9 mouse cellular contexts compared by ENCODE assay signal in genomic region chr2:84841905-84842304, GRCm38 (mm10). TPM values are rescaled to one million over a fixed set of nuclear protein-coding genes. Genes with fewer than 3 reads are reported as not detected.
DNase-seq lines count a peak whose midpoint lies in the region; ATAC-seq and TF ChIP-seq lines count a peak whose summit lies in the region.
"Had no signal": no experiment of that assay in that cellular context is flagged by ENCODE, and none has a peak within 500 bp of the region (broad histone marks: within the 10 kb centered on the region; RNA-seq: fewer than 3 reads in every experiment).

No protein-coding gene starts in this region.

- peaks cover 20% of the 10 kb centered on the region for H3K36me3 ChIP-seq in heart, embryonic 13.5 days
- peaks cover 34% of the 10 kb centered on the region for H3K36me3 ChIP-seq in liver, postnatal 0 days (replicated peaks; ENCODE audit: insufficient read depth, low read length)

- peak overlapping the region; percentile 79 for H3K4me2 ChIP-seq in heart, embryonic 13.5 days
- H3K4me2 ChIP-seq in liver, postnatal 0 days (ENCODE audit: low read depth, low read length): peak overlapping the region; percentile 89

- H3K9ac ChIP-seq in heart, embryonic 13.5 days: peak overlapping the region; percentile 89
- peak overlapping the region; percentile 97 for H3K9ac ChIP-seq in liver, postnatal 0 days (replicated peaks)

- H3K4me1 ChIP-seq in heart, embryonic 13.5 days: peaks cover 67% of the 10 kb centered on the region
- peaks cover 44% of the 10 kb centered on the region for H3K4me1 ChIP-seq in liver, postnatal 0 days (ENCODE audit: insufficient read depth)

- H3K9me3 ChIP-seq in heart, embryonic 13.5 days: no peaks in the 10 kb centered on the region
- no peaks in the 10 kb centered on the region for H3K9me3 ChIP-seq in liver, postnatal 0 days (ENCODE audit: low read length)

- peak overlapping the region; percentile 74 for H3K4me3 ChIP-seq in heart, embryonic 13.5 days
- H3K4me3 ChIP-seq in liver, postnatal 0 days (ENCODE audit: low read depth, low read length): peak overlapping the region; percentile 89

- H3K27me3 ChIP-seq in heart, embryonic 13.5 days (replicated peaks): peaks cover 15% of the 10 kb centered on the region; the same call in 1 of the 2 replicates
- H3K27me3 ChIP-seq in liver, postnatal 0 days (ENCODE audit: insufficient read depth, low read length): no peaks in the 10 kb centered on the region

- TF ChIP-seq EP300 in liver, postnatal 0 days (IDR thresholded peaks at IDR 0.05; ENCODE audit: low read depth): peak; percentile 93

- TF ChIP-seq CTCF in liver, postnatal 0 days (IDR thresholded peaks at IDR 0.05; ENCODE audit: low read depth): no peak

- ATAC-seq in heart, embryonic 13.5 days (ENCODE audit: extremely low read depth, insufficient number of reproducible peaks, low FRiP score, low TSS enrichment): no peak
- ATAC-seq in liver, postnatal 0 days: peak; percentile 89

- DNase-seq in heart, postnatal 4 days: no peak
- DNase-seq in spleen, adult 12 weeks (ENCODE audit: low spot score): peak; percentile 79
- no peak for DNase-seq in spleen, adult 18-20 months
- DNase-seq in liver, postnatal 0 days: peak; percentile 85
- DNase-seq in frontal cortex, postnatal 36 days (ENCODE audit: low spot score in 2 of 2): no peak
- DNase-seq in gastrocnemius, postnatal 10 days: no peak
- DNase-seq in gastrocnemius, postnatal 4 days (ENCODE audit: low spot score in 2 of 2): no peak

- H3K27ac ChIP-seq in heart, embryonic 13.5 days (replicated peaks): peak overlapping the region; percentile 25; the same call in 1 of the 2 replicates
- peak overlapping the region; percentile 93 for H3K27ac ChIP-seq in liver, postnatal 0 days (ENCODE audit: low read depth)

RNA-seq across cellular contexts. Expression of gene Slc43a1, which starts 3.3 kb away (rescaled TPM):
- 16.1 and 17.1 TPM in 2 replicates for polyA plus RNA-seq in heart, embryonic 13.5 days (2015; fragmentation: Nextera tagmentation; extraction: Ambion mirVana)
- 1 to 10 TPM; 2.1 to 2.7 TPM for total RNA-seq in heart, postnatal 4 days (2021)
- polyA plus RNA-seq in liver, postnatal 0 days (2015; fragmentation: Nextera tagmentation; extraction: Ambion mirVana): 67.8 and 74.2 TPM in 2 replicates
- 1 to 10 TPM; 6.4 to 6.7 TPM for total RNA-seq in gastrocnemius, postnatal 10 days (2021)
- 1 to 10 TPM; 5.6 to 7.8 TPM for total RNA-seq in gastrocnemius, postnatal 4 days (2021)

RNA-seq across cellular contexts. Expression of gene Timm10, which starts 15.1 kb away (rescaled TPM):
- 72.3 and 89.1 TPM in 2 replicates for polyA plus RNA-seq in heart, embryonic 13.5 days (2015; fragmentation: Nextera tagmentation; extraction: Ambion mirVana)
- 100 to 1,000 TPM; 107 to 126 TPM for total RNA-seq in heart, postnatal 4 days (2021)
- polyA plus RNA-seq in liver, postnatal 0 days (2015; fragmentation: Nextera tagmentation; extraction: Ambion mirVana): 59.8 and 63.9 TPM in 2 replicates
- 10 to 100 TPM; 42.9 to 46.1 TPM for total RNA-seq in gastrocnemius, postnatal 10 days (2021)
- 10 to 100 TPM; 48.9 to 51.4 TPM for total RNA-seq in gastrocnemius, postnatal 4 days (2021)

RNA-seq across cellular contexts. Expression of gene Smtnl1, which starts 19.5 kb away (rescaled TPM):
- polyA plus RNA-seq in heart, embryonic 13.5 days (2015; fragmentation: Nextera tagmentation; extraction: Ambion mirVana): 0.24 and 0.27 TPM in 2 replicates
- under 1 TPM; 0.14 TPM for total RNA-seq in heart, postnatal 4 days (2021)
- 0.15 and 0.98 TPM in 2 replicates for polyA plus RNA-seq in liver, postnatal 0 days (2015; fragmentation: Nextera tagmentation; extraction: Ambion mirVana)
- 10 to 100 TPM; 64.0 to 71.1 TPM for total RNA-seq in gastrocnemius, postnatal 10 days (2021)
- 10 to 100 TPM; 57.0 to 70.9 TPM for total RNA-seq in gastrocnemius, postnatal 4 days (2021)
- total RNA-seq: left cerebral cortex, adult 8-10 months had no signal

RNA-seq across cellular contexts. Expression of gene Ube2l6, which starts 43.3 kb away (rescaled TPM):
- polyA plus RNA-seq in heart, embryonic 13.5 days (2015; fragmentation: Nextera tagmentation; extraction: Ambion mirVana): 92.5 and 114 TPM in 2 replicates
- 10 to 100 TPM; 23.1 to 51.0 TPM for total RNA-seq in heart, postnatal 4 days (2021)
- polyA plus RNA-seq in liver, postnatal 0 days (2015; fragmentation: Nextera tagmentation; extraction: Ambion mirVana): 276 and 305 TPM in 2 replicates
- 10 to 100 TPM in 1 of 2 experiments, 1 to 10 TPM in 1; 7.2 to 10.0 TPM for total RNA-seq in gastrocnemius, postnatal 10 days (2021)
- total RNA-seq in gastrocnemius, postnatal 4 days (2021): 10 to 100 TPM; 10.7 to 11.4 TPM

RNA-seq across cellular contexts. Expression of gene Rtn4rl2, which starts 44.6 kb away (rescaled TPM):
- 0.72 and 0.99 TPM in 2 replicates for polyA plus RNA-seq in heart, embryonic 13.5 days (2015; fragmentation: Nextera tagmentation; extraction: Ambion mirVana)
- 1 to 10 TPM; 3.2 to 4.1 TPM for total RNA-seq in heart, postnatal 4 days (2021)
- 0.14 and 0.31 TPM in 2 replicates for polyA plus RNA-seq in liver, postnatal 0 days (2015; fragmentation: Nextera tagmentation; extraction: Ambion mirVana)
- total RNA-seq in gastrocnemius, postnatal 10 days (2021): 1 to 10 TPM; 1.0 TPM
- under 1 TPM; 0.37 to 0.80 TPM for total RNA-seq in gastrocnemius, postnatal 4 days (2021)

Comparison
In these comparisons a context has a peak if more than half of its experiments do, and no peak if none do; other contexts are left out.
1. DNase-seq: peak in spleen, adult 12 weeks (single experiment) and liver, postnatal 0 days (single experiment); none in heart, postnatal 4 days (single experiment), spleen, adult 18-20 months (0 of 2), frontal cortex, postnatal 36 days (0 of 2), gastrocnemius, postnatal 10 days (single experiment) and gastrocnemius, postnatal 4 days (0 of 2).
2. RNA of gene Smtnl1, which starts 19.5 kb away (total RNA-seq): 64.0 to 71.1 TPM in gastrocnemius, postnatal 10 days and 57.0 to 70.9 TPM in gastrocnemius, postnatal 4 days; 0.14 TPM in heart, postnatal 4 days; every median in the first group is over 10 times any median in the second.